Mouse (Mus musculus) liver, embryonic 11.5 days (tissue): ENCODE data around the gene Ankrd36. TPM values are rescaled to one million over a fixed set of nuclear protein-coding genes. Genes with fewer than 3 reads are reported as not detected.
A peak's percentile ranks its signal among the peaks of the same experiment; 100 is the strongest.

ENCODE experiments used
- ATAC-seq: fragments of 200-750 bp; cut with Nextera tagmentation; replicated peaks from 2 replicates; pipeline ENCODE4 v1.8.0; 2017; ENCODE audit warnings: moderate number of reproducible peaks, mild to moderate bottlenecking, moderate TSS enrichment, moderate library complexity; ENCODE audit not compliant: low FRiP score
- DNase-seq: peaks from one replicate; pipeline ENCODE4 v3.0.0-alpha.2; 2017; ENCODE audit warnings: low spot score
- H3K27ac ChIP-seq: fragments of 300-500 bp; sonication (generic); 2 replicates; pipeline ENCODE4 v1.5.1; 2014; ENCODE audit warnings: mild to moderate bottlenecking, low read depth, low read length, control low read depth
- H3K27me3 ChIP-seq: fragments of 300-500 bp; sonication (generic); replicated peaks from 2 replicates; pipeline ENCODE4 v1.6.1; 2014; ENCODE audit warnings: low read length, mixed read lengths; ENCODE audit not compliant: control insufficient read depth, insufficient read depth
- H3K36me3 ChIP-seq: fragments of 300-500 bp; sonication (generic); 2 replicates; pipeline ENCODE4 v1.6.1; 2014; ENCODE audit warnings: mild to moderate bottlenecking, low read length, moderate library complexity, mixed read lengths; ENCODE audit not compliant: control insufficient read depth, insufficient read depth
- H3K4me1 ChIP-seq: fragments of 300-500 bp; sonication (generic); replicated peaks from 2 replicates; pipeline ENCODE4 v1.6.1; 2014; ENCODE audit warnings: low read length, mixed read lengths; ENCODE audit not compliant: control insufficient read depth, insufficient read depth
- H3K4me2 ChIP-seq: fragments of 300-500 bp; sonication (generic); 2 replicates; pipeline ENCODE4 v1.6.1; 2014; ENCODE audit warnings: mild to moderate bottlenecking, control low read depth, moderate library complexity
- H3K4me3 ChIP-seq: fragments of 300-500 bp; sonication (generic); 2 replicates; pipeline ENCODE4 v1.5.1; 2014; ENCODE audit warnings: low read depth, low read length, control low read depth
- H3K9ac ChIP-seq: fragments of 300-500 bp; sonication (generic); 2 replicates; pipeline ENCODE4 v1.6.1; 2014; ENCODE audit warnings: low read depth, low read length, control low read depth
- H3K9me3 ChIP-seq: fragments of 300-500 bp; sonication (generic); 2 replicates; pipeline ENCODE4 v1.6.1; 2016; ENCODE audit warnings: low read length, inconsistent platforms, mixed read lengths; ENCODE audit not compliant: control insufficient read depth
- WGBS: fragments of 180-500 bp; shearing (Covaris S2); extraction: QIAGEN DNeasy Blood & Tissue Kit; methylation state at CpG from one replicate; pipeline ENCODE4 v1.1.7; 2014; 5-methylcytosine and 5-hydroxymethylcytosine counted together
- polyA plus RNA-seq: library from polyadenylated mRNA; unstranded; fragments of >200 nt; fragmentation: Nextera tagmentation; extraction: Ambion mirVana; gene quantifications from 2 replicates; pipeline ENCODE4 v1.2.1, GENCODE M21; 2014

Gene Ankrd36
- polyA plus RNA-seq, 1 experiment from 2014 or later, result 0.82 TPM

DNA sequence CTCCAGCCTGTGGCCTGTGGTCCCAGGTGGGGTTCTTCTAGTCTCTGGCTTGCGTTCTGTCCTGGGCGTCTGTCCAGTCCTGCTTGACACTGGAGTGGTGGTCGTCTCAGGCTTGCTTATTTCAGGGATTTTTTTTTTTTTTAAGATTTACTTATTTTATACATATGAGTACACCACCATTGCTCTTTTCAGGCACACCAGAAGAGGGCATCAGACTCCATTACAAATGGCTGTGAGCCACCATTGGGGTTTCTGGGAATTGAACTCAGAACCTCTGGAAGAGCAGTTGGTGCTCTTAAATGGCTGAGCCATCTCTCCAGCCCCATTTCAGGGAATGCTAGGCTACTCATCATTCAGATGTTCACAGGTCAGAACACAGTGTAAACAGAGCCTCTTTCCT is 9.2 kb upstream of the Ankrd36 start:
- 76% methylated on average over 3 of the region's 3 CpGs for WGBS
- Histone ChIP-seq H3K27me3 (no peaks in the 10 kb centered on the region), H3K27ac (no peak overlapping the region), H3K4me2 (no peak overlapping the region), H3K4me1 (peaks cover 12% of the 10 kb centered on the region), H3K36me3 (no peaks in the 10 kb centered on the region), H3K4me3 (no peak overlapping the region), H3K9ac (no peak overlapping the region), H3K9me3 (no peaks in the 10 kb centered on the region)
- DNase-seq (no peak), ATAC-seq (no peak)

DNA sequence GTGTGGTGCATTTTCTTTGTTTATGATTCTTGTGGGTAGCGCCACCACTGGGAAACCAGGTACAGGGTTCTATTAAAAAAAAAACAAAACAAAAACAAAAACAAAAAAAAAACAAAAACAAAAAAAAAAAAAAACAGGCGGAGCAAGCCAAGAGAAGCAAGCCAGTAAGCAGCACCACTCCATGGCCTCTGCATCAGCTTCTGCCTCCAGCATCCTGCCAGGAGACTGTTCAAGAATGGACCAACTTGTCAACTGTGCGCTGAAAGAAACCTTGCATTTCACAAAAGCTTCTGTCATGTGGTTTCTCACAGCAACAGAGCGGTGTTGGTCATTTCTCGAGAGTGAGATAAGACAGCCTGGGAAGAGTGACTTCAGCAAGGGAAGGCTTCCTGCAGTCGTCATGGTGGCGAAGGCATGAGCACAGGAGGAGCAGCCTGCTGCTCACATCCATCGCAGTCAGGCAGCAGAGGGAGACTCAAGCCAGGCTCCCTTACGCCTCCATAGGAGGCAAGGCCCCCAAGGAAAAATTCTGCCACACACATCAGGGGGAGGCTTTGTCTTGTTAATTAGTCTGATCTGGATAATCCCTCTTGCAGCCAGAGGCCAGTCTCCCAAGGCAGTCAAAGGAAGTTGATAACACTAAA is 6.7 kb upstream of the Ankrd36 start:
- Histone ChIP-seq H3K9me3 (no peaks in the 10 kb centered on the region), H3K27ac (no peak overlapping the region), H3K4me1 (peaks cover 12% of the 10 kb centered on the region), H3K4me3 (no peak overlapping the region), H3K27me3 (no peaks in the 10 kb centered on the region), H3K9ac (no peak overlapping the region), H3K4me2 (no peak overlapping the region), H3K36me3 (no peaks in the 10 kb centered on the region)
- DNase-seq (no peak), ATAC-seq (no peak)
- 25% methylated on average over 9 of the region's 9 CpGs for WGBS

DNA sequence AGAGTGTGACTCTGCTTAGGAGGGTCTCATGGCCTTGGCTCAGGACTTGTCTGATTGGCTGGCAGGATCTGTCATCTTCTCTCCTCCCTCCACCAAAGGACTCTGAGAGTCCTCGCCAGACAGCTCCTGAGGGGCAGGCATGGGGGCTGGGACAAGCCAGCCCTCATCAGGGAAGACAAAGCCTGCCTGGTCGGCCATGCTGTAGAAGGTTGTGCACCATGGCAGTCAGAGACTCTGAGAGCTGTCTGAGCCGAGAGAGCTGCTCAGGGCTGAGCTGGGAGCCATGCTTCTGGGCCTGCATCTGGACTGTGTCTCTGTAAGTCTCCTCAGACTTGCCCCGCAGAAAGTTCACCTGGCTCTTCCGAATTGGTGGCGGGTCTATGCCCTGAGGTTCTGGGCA is 5.6 kb upstream of the Ankrd36 start:
- WGBS, result 69% methylated on average over 6 of the region's 6 CpGs

DNA sequence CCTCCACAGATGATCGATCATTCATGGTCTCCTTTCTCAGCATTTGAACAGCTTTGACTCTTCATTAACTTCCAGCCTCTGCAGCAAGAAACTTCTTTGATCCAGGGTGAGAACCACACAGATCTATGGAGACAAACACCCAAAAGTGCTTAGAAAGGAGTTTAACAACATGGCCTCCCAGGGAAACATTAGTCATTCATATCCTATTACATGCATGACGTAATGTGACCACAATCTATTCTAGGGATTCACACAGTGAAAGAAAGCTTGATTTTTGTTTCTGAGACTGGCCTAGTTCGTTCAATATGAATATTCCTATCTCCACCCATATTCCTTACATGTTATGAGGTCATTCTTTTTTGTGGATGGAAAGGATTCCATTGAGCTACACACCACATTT is 3.9 kb upstream of the Ankrd36 start:
- Histone ChIP-seq H3K9me3 (no peaks in the 10 kb centered on the region), H3K4me3 (no peak overlapping the region), H3K27me3 (no peaks in the 10 kb centered on the region), H3K9ac (no peak overlapping the region), H3K4me2 (no peak overlapping the region), H3K4me1 (peaks cover 8% of the 10 kb centered on the region), H3K27ac (no peak overlapping the region), H3K36me3 (no peaks in the 10 kb centered on the region)
- DNase-seq (no peak), ATAC-seq (no peak)
- WGBS, result 80% methylated on average over 3 of the region's 3 CpGs

More for the DNA sequence above, 5.6 kb upstream of the Ankrd36 start:
- DNase-seq, result no peak
- H3K4me3 ChIP-seq, result no peak overlapping the region
- no peaks in the 10 kb centered on the region for H3K27me3 ChIP-seq
- no peak overlapping the region for H3K27ac ChIP-seq
- H3K9ac ChIP-seq, result no peak overlapping the region
- no peak overlapping the region for H3K4me2 ChIP-seq
- peaks cover 12% of the 10 kb centered on the region for H3K4me1 ChIP-seq
- ATAC-seq, result no peak
- H3K36me3 ChIP-seq, result no peaks in the 10 kb centered on the region
- H3K9me3 ChIP-seq, result no peaks in the 10 kb centered on the region

DNA sequence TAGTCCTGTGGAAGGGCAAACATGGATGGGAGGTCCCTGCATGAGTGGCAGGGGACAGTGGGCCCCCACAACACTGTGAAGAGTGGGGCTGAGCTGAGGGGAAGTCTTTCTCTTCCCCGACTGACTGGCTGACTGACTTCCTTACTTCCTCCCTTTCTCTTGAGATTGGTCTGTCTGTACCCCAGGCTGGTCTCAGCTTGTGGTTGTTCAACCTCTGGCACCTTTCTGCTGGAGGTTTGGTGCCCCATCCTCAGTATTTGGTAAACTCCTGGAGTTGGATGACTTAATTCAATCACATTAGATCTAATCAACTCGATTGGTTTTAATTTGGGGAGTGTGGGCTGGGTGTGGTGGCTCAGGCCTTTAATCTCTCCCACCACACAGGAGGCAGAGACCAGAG is 3.0 kb upstream of the Ankrd36 start:
- DNase-seq, result no peak
- H3K27ac ChIP-seq, result no peak overlapping the region
- ATAC-seq, result no peak
- WGBS, result 59% methylated on average over 2 of the region's 2 CpGs
- H3K4me3 ChIP-seq, result no peak overlapping the region
- H3K36me3 ChIP-seq, result no peaks in the 10 kb centered on the region
- H3K9me3 ChIP-seq, result no peaks in the 10 kb centered on the region
- H3K27me3 ChIP-seq, result no peaks in the 10 kb centered on the region
- H3K4me2 ChIP-seq, result no peak overlapping the region
- no peak overlapping the region for H3K9ac ChIP-seq
- peaks cover 8% of the 10 kb centered on the region for H3K4me1 ChIP-seq

DNA sequence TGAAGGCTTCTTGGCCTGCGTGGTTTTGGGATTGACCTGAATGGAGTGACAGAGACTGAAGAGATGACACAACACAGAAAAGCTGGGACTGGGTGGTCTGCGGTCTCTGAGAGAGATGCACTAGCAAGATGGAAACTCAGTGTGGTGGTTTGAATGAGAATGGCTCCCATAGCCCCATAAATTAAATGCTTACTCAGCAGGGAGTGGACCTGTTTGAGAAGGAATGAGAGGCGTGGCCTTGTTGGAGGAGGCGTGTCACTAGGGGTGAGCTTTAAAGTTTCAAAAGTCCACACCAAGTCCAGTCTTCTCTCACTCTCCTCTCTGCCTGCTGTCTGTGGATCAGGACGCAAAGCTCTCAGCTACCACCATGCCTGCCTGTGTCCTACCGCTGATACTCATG is 1.8 kb upstream of the Ankrd36 start:
- Histone ChIP-seq H3K4me1 (peaks cover 7% of the 10 kb centered on the region), H3K9me3 (no peaks in the 10 kb centered on the region), H3K27ac (no peak overlapping the region), H3K36me3 (no peaks in the 10 kb centered on the region), H3K4me3 (no peak overlapping the region), H3K9ac (no peak overlapping the region), H3K4me2 (no peak overlapping the region), H3K27me3 (no peaks in the 10 kb centered on the region)
- 91% methylated on average over 6 of the region's 6 CpGs for WGBS
- ATAC-seq, result 0 out of 2 replicates have a peak, but pooled peaks have one; percentile 10
- no peak for DNase-seq

DNA sequence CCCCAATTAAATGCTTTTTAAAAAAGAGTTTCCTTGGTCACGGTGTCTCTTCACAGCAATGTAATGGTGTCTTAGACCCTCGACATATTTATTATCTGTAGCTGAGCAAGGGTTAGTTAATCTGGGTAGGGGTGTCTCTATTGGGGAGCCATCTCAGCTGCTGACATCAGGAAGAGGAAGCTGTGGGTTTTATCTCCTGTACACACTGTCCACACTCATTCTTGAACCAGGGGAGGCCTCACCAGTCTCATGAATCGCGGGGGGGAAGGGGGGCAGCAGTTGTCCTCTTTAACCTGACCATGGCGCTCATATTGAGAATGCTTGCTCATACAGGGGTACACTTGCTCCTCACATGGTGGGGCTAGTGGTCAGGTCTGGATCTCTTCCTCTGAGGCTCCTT is 1.4 kb upstream of the Ankrd36 start:
- ATAC-seq (no peak), DNase-seq (no peak)
- H3K4me1 ChIP-seq, result peaks cover 3% of the 10 kb centered on the region
- H3K36me3 ChIP-seq, result no peaks in the 10 kb centered on the region
- H3K27me3 ChIP-seq, result no peaks in the 10 kb centered on the region
- no peaks in the 10 kb centered on the region for H3K9me3 ChIP-seq
- no peak overlapping the region for H3K4me2 ChIP-seq
- WGBS, result 47% methylated on average over 5 of the region's 5 CpGs
- no peak overlapping the region for H3K9ac ChIP-seq
- H3K4me3 ChIP-seq, result no peak overlapping the region
- no peak overlapping the region for H3K27ac ChIP-seq

DNA sequence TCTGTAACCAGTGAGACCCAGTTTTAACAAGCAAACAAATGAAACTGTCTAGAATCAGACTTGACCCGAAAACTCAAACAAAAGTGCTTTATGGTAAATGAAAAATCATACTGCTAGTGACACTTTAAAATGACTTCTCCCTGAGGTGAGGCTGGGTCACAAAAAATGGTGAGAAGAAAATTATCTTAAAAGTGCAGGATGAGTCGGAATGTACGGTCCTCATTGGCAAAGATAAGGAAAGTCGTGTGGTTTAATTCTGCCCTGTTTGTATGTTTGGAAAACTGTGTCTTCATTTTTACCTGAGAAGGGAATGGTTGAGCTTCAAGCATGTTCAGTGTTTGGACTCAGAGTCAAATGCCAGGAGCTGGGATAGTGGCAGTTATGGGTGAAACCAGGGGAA is 2.4 kb downstream of the Ankrd36 start:
- no peak for ATAC-seq
- no peak overlapping the region for H3K4me2 ChIP-seq
- H3K4me1 ChIP-seq, result peaks cover 20% of the 10 kb centered on the region
- DNase-seq, result no peak
- 64% methylated on average over 4 of the region's 4 CpGs for WGBS
- H3K4me3 ChIP-seq, result no peak overlapping the region
- no peak overlapping the region for H3K9ac ChIP-seq
- no peaks in the 10 kb centered on the region for H3K36me3 ChIP-seq
- no peaks in the 10 kb centered on the region for H3K9me3 ChIP-seq
- no peaks in the 10 kb centered on the region for H3K27me3 ChIP-seq
- H3K27ac ChIP-seq, result no peak overlapping the region

DNA sequence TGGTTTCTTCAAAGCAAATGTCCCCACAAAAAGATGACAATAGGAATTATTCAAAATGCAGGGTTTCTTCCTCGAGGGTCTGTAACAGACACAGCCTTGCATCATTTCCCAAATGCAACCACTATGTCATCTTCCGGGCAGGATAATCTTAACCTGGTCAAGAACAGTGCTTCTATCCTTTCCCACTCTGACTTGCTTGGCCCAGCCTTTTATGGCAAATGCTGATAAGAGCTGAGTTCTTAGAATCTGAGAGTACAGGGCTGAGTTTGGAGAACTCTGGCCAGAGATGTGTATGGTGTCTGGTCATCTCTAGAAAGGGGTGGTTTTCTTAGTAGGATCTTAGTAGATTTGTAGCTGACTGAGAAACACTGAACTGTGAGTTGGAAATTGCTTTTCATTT is 4.3 kb downstream of the Ankrd36 start:
- peak overlapping the region; percentile 58 for H3K27ac ChIP-seq
- ATAC-seq (peak; percentile 89), DNase-seq (no peak)
- no peaks in the 10 kb centered on the region for H3K9me3 ChIP-seq
- H3K4me2 ChIP-seq, result peak overlapping the region; percentile 33
- WGBS, result 42% methylated on average over 2 of the region's 2 CpGs
- H3K36me3 ChIP-seq, result no peaks in the 10 kb centered on the region
- H3K9ac ChIP-seq, result no peak overlapping the region
- H3K27me3 ChIP-seq, result no peaks in the 10 kb centered on the region
- no peak overlapping the region for H3K4me3 ChIP-seq
- H3K4me1 ChIP-seq, result peaks cover 20% of the 10 kb centered on the region
